Mouse (Mus musculus) thymus, postnatal 0 days (tissue): ENCODE measurements at regions not wholly inside any gene's neighbourhood (a gene's known extent, or its start where the extent isn't known, plus 50 kb on each side); places are given as distances from the start of the nearest gene placed in this dataset.

Experiments
- DNase-seq: peaks from one replicate; pipeline ENCODE4 v3.0.0-alpha.2; 2015; ENCODE audit warnings: low spot score

DNA sequence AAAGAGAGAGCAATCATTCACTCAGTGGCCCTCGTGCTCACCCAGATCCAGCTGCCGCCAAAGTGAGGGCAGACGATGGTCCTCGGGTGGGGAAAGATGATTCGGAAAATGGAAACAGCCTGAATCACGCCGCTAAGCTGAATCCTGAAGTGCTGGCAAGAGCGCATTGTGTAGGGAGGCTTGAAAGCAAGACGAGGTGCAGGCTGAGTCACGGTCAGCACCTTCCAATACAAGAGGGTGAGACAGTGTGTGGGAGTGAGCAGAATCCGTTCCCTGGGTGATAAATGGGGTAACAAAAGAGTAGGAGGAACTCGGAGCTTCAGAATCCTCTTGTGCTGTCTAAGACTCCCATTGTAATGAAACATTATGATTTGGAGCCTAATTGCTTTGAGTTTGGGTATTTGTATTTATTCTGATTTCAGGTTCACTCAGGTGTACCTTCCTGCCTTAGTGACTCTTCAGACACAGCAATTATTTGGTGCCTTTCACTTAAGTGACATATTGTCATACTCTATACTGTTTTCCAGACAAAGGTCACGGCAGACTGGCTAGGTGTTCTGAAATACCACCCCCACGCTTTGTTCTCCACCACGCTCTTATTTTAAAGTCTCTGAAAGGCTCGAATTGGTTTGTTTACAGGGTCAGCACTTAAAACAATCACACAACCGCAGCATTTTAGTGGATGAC, 70.0 kb downstream of the Mbip start:
- DNase-seq, result no peak

- no peak for DNase-seq
Observed at GRCm38 (mm10) chr12:56265049-56265448, 80.6 kb downstream of the Mbip start.

DNA sequence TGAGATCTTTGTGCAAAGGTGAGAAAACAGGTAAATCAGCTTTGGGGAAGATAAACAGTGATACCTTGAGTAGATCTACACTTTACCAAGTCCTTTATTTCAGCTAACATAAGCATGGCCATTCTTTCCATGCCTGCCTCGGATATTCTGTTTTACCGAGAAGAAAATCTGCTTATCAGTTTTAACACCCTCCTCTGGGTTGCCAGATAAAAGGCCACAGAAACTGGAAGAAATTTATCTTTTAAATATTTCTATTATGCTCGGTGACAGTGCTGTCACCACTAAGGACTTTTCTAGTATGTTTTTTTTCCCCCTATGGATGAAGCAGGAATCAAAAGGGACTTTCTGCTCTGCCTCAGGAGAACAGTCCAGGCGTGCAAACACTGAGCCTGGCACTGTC, 84.2 kb downstream of the Mbip start:
- no peak for DNase-seq

- no peak for DNase-seq
Observed at GRCm38 (mm10) chr12:56258401-56259050, 87.2 kb downstream of the Mbip start.

GRCm38 (mm10) chr12:56256243-56256881, 89.3 kb downstream of the Mbip start:
- no peak for DNase-seq

DNA sequence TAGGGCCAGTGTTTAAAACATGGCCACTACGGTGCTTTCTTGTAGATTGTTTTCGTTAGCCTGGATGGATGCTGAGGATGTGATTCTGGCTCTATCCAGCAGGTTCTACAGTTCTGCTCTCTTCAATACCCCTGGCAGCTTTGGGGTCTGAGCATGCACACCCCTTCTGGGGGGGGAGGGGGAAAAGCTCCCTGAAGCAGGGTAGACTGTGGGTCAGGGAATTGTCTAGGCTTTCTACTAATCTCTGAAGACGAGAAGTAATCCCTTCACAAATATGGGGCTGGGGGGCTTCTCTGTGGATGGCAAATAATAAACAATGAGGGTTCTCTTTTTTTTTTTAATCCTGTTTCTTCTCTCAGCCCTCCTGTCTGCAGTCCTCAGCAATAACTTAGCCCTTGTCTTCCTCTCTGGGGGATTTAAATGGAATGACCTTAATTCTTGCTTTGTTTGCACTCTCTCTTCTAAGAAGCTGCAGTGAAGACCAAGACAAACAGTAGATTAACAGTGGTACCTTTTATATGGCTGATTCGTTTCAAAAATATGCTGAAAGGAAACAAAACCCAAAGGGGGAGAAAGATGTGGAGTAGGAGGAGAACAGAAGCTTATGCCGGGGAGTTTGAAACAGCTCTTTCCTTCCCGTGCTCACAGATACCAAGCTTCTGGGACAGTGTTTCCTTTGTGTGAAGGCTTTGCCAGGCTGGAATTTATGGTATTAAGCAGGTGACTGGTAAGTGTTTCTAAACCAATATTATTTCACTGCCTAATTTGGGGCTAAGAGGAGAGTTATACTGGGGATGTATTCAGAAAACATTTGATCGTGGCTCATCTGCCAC, 92.9 kb downstream of the Mbip start:
- no peak for DNase-seq

- DNase-seq, result no peak
Observed at GRCm38 (mm10) chr12:56250262-56250661, 95.4 kb downstream of the Mbip start.

DNA sequence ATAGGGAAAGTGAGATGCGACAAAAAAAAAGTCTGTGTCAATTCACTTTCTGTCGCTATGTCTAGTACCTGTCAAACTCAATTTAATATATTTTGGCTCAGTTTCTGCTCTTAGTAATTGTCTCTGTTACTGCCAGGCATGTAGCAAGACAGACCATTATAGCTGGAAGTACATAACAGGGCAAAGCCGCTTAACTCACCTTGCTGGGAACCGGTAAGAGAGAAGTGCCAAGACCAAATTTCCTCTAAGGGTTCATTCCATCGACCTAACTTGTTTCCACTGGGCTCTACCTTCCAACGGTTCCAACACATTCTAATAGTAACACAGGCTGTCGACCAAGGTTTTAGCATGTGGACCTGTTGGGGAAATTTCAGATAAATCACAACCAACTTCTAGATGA, 99.3 kb downstream of the Mbip start:
- DNase-seq, result no peak

DNA sequence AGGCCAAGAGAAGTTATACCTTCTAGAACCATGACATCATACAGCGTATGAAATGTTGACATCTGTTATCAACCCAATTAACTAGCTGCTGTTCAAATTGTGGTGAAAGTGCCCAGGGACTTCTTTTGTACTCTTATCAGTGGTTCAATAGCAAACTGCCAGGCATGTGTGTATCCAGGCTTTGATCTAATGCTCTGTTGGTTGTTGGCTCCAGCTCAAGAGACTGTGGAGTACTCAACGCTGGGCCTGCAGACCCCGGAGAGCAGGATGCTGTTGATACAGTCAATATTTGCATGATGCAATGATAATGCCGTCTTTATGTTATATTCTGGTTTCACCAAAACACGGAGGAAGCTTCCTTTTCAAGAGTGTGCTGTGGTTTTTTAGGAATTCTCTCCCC, 102.9 kb downstream of the Mbip start:
- DNase-seq, result no peak

GRCm38 (mm10) chr12:56241735-56242134, 104.0 kb downstream of the Mbip start:
- DNase-seq, result peak; percentile 27

GRCm38 (mm10) chr12:56240206-56240605, 105.5 kb downstream of the Mbip start:
- no peak for DNase-seq

GRCm38 (mm10) chr12:56234571-56234970, 111.1 kb downstream of the Mbip start:
- no peak for DNase-seq

DNA sequence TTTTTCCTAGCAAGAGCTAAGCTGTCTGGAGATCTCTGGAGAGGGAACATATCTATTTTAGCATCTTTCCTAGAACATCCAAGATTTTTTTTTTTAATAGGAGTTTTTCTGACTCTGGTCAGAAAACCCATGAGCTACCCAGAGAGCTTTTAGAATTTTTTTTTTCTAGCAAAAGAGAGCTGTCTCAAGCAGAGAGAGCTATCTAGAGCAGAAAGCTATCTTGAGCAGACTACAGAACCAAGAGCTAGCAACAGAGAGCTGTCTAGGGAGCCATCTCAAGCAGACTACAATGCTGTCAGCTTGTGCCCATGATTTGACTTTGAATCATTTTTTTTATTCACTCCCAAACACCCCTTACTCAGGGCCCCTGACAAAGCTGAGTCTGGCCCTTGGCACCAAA, 112.5 kb downstream of the Mbip start:
- no peak for DNase-seq

DNA sequence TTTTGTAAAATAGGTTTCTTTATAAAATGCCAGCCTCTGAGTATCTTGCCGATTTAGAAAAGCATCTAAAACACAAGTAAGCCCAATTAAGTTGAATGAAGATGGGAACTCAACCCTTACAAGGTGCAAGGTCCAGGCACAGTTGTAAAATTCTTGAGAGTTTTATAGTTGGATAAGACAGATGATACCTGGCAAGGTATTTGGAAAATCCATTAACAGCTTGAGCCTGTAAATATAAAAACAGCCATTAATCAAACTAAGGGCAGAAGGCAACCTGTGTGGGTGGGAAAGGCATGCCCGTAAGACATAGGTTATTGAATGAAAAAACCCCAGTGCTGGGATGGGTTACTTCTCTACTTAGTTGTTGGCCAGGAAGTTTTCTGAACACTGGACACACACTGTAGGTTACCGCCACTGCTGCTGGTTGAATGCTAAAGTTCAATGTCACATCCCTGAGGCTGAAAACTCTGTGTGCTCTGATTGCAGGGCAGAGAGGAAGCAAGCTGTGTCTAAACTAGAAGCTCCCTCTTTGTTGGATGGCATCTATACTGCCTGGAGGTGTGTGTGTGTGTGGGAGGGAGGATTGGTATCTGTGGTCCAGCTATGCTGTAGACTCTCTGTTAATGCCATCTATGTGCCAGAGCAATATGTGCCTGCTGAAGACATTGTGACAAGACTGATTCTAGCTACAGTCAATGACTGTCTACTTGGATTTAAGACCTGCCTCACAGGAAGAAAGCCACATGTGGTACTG, 121.4 kb downstream of the Mbip start:
- DNase-seq, result no peak

DNA sequence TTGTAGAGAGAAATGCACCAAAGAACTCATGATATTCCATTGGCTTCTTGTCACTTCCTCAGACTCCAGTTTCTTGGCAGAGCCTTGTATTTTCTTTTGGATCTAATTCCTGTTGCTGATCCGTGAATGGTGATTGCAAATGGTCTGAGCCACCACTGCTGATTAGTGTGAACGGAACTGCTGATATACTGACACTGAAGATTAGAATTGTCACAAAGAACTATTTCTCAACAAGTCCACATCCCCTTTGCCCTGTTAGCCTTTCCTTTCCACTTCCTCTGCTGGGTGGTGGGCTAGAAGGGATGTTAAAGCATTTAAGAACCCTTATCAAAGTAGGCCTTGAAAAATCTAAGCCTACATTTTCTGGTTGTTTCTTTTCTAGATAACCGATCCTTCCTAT, 152.2 kb downstream of the Mbip start:
- DNase-seq, result no peak

GRCm38 (mm10) chr12:56189562-56189961, 156.1 kb downstream of the Mbip start:
- no peak for DNase-seq

- no peak for DNase-seq
Observed at GRCm38 (mm10) chr12:56160736-56161135, 185.0 kb downstream of the Mbip start.

GRCm38 (mm10) chr12:56144359-56144758, 201.3 kb downstream of the Mbip start:
- DNase-seq, result no peak

DNA sequence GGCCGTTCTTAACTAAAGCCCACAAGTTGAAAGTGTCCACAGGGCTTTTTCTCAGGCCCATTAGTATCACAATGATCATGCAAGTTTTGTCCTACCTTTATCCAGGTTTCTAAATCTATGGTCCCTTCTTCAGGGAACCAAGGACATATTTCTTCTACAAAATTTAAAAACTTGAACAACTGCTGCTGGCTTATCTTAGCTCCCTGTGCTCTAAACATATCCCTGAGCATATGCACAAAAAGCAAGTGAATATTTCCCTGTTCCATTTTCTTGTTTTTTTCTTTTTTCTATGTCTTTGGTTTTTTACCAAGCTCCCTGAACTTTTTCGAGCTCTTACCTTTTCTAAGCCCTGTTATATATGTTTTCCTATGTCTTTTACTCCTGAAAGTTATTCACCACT, 201.9 kb downstream of the Mbip start:
- no peak for DNase-seq

DNA sequence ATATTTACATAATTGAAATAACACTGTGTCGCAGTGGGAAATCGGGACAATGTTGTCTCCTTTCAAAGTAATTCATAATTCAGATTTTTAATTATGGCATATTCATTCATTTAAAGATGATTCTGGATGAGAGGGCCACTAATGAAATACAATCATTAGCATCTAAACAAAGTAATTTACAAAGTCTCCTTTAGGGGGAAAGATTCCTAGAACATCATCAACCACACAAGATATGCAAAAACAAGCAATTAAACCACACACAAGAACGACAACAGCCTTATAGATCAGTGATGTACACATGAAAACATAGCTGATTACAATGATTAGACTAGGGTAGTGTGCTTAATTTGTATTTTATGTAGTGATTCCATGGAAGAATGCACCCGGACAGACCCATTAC, 231.2 kb downstream of the Mbip start:
- no peak for DNase-seq

DNA sequence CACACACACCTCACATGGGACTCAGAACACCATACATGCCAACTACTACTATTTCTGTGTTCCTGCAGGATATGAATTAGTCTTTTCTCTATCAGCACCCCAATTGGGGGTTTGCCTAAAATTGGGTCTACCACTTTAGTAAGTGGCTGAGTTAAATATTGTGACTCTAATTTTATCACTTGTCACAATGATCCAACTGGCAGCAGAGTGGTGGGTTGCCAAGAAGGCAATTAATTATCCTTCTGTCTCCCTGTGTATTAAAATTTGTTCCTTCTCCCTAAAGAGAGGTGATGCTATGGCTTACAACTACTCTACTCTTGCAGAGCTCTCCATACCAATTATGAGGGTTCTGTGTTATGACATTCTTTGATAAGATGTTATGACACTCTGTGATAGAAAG, 245.3 kb downstream of the Brms1l start:
- DNase-seq, result no peak
